Comparison of ENCODE assay signal across 9 mouse cellular contexts in genomic region chr11:121053536-121053935, GRCm38 (mm10). TPM values are rescaled to one million over a fixed set of nuclear protein-coding genes. Genes with fewer than 3 reads are reported as not detected.
DNase-seq lines count a peak whose midpoint lies in the region; ATAC-seq and TF ChIP-seq lines count a peak whose summit lies in the region.
"Had no signal": no experiment of that assay in that cellular context is flagged by ENCODE, and none has a peak within 500 bp of the region (broad histone marks: within the 10 kb centered on the region; RNA-seq: fewer than 3 reads in every experiment).

No protein-coding gene starts in this region.

- no peak for TF ChIP-seq EP300 in lung, postnatal 0 days (IDR thresholded peaks at IDR 0.05)

- no peak overlapping the region for H3K4me3 ChIP-seq in G1E (ENCODE audit: low read depth, low read length)
- no peak overlapping the region for H3K4me3 ChIP-seq in bone marrow, adult 2 months (replicated peaks; ENCODE audit: control insufficient read depth, low read depth, low read length)
- H3K4me3 ChIP-seq in embryonic facial prominence, embryonic 14.5 days (ENCODE audit: low read depth, low read length): no peak overlapping the region
- no peak overlapping the region for H3K4me3 ChIP-seq in heart, embryonic 15.5 days
- H3K4me3 ChIP-seq in lung, postnatal 0 days (ENCODE audit: low read depth, low read length): no peak overlapping the region
- H3K4me3 ChIP-seq: myocyte had no signal

- WGBS in bone marrow, adult 2 months: 20% methylated on average over 8 of the region's 8 CpGs
- 15% methylated on average over 8 of the region's 8 CpGs for WGBS in embryonic facial prominence, embryonic 14.5 days
- 14% methylated on average over 8 of the region's 8 CpGs for WGBS in heart, embryonic 15.5 days
- 13% methylated on average over 8 of the region's 8 CpGs for WGBS in lung, postnatal 0 days

- H3K9me3 ChIP-seq in G1E (replicated peaks): no peaks in the 10 kb centered on the region
- no peaks in the 10 kb centered on the region for H3K9me3 ChIP-seq in embryonic facial prominence, embryonic 14.5 days (ENCODE audit: control insufficient read depth, low read length)
- no peaks in the 10 kb centered on the region for H3K9me3 ChIP-seq in heart, embryonic 15.5 days (replicated peaks)
- no peaks in the 10 kb centered on the region for H3K9me3 ChIP-seq in lung, postnatal 0 days (ENCODE audit: low read length)

- no peak overlapping the region for H3K4me2 ChIP-seq in embryonic facial prominence, embryonic 14.5 days (ENCODE audit: low read depth, low read length)
- no peak overlapping the region for H3K4me2 ChIP-seq in heart, embryonic 15.5 days
- H3K4me2 ChIP-seq in lung, postnatal 0 days (replicated peaks; ENCODE audit: low read depth, low read length): no peak overlapping the region

- peak; percentile 66 for ATAC-seq in G1E (ENCODE audit: extremely low read depth, insufficient number of reproducible peaks, low FRiP score, poor library complexity, severe bottlenecking)
- peak; percentile 72; the same call in 1 of the 2 replicates for ATAC-seq in embryonic facial prominence, embryonic 14.5 days (ENCODE audit: low read depth)
- peak; percentile 4; the same call in 1 of the 2 replicates for ATAC-seq in heart, embryonic 15.5 days (replicated peaks; ENCODE audit: insufficient number of reproducible peaks, insufficient read depth, low FRiP score, low read depth)
- ATAC-seq in lung, postnatal 0 days: peak; percentile 46

- TF ChIP-seq POLR2A in bone marrow, adult 2 months (IDR thresholded peaks at IDR 0.05; ENCODE audit: borderline replicate concordance, control insufficient read depth, low read depth, low read length): no peak

- no peaks in the 10 kb centered on the region for H3K4me1 ChIP-seq in G1E (ENCODE audit: insufficient read depth, low read depth, low read length)
- peaks cover 2% of the 10 kb centered on the region; the same call in 1 of the 2 replicates for H3K4me1 ChIP-seq in bone marrow, adult 2 months (ENCODE audit: control insufficient read depth, insufficient read depth, low read length)
- no peaks in the 10 kb centered on the region for H3K4me1 ChIP-seq in embryonic facial prominence, embryonic 14.5 days (ENCODE audit: control insufficient read depth, insufficient read depth, low read length)
- peaks cover 9% of the 10 kb centered on the region; the same call in 1 of the 2 replicates for H3K4me1 ChIP-seq in heart, embryonic 15.5 days (replicated peaks)
- no peaks in the 10 kb centered on the region; the same call in 1 of the 2 replicates for H3K4me1 ChIP-seq in lung, postnatal 0 days (ENCODE audit: insufficient read depth, low read depth, low read length)

- H3K27ac ChIP-seq in bone marrow, adult 2 months (ENCODE audit: control insufficient read depth, insufficient read depth, low read depth, low read length, poor library complexity): no peak overlapping the region
- H3K27ac ChIP-seq in embryonic facial prominence, embryonic 14.5 days (replicated peaks; ENCODE audit: low read depth, low read length): no peak overlapping the region
- H3K27ac ChIP-seq in heart, embryonic 15.5 days: no peak overlapping the region
- H3K27ac ChIP-seq in lung, postnatal 0 days (ENCODE audit: low read length): no peak overlapping the region

- DNase-seq in G1E (ENCODE audit: low spot score): peak; percentile 43
- peak; percentile 82 for DNase-seq in embryonic facial prominence, embryonic 14.5 days (ENCODE audit: low spot score)
- peak; percentile 54 to 87 for DNase-seq in layer of hippocampus, adult 18-20 months (ENCODE audit: low spot score in 2 of 2)
- peak; percentile 84 for DNase-seq in lung, postnatal 0 days (ENCODE audit: low spot score)
- peak; percentile 37 to 43 for DNase-seq in right cerebral cortex, postnatal 36 days (ENCODE audit: low spot score in 2 of 2)
- peak; percentile 84 for DNase-seq in urinary bladder, postnatal 25 days (ENCODE audit: low spot score)

- peak; percentile 87 for TF ChIP-seq CTCF in G1E (IDR thresholded peaks at IDR 0.05; ENCODE audit: low read depth, low read length)
- peak; percentile 95 for TF ChIP-seq CTCF in bone marrow, adult 2 months (IDR thresholded peaks at IDR 0.05; ENCODE audit: control insufficient read depth, insufficient read depth, low read length)
- peak; percentile 100 for TF ChIP-seq CTCF in lung, postnatal 0 days (IDR thresholded peaks at IDR 0.05)

- no peaks in the 10 kb centered on the region for H3K36me3 ChIP-seq in G1E (replicated peaks)
- H3K36me3 ChIP-seq in embryonic facial prominence, embryonic 14.5 days (ENCODE audit: control insufficient read depth, insufficient read depth, low read length): no peaks in the 10 kb centered on the region
- H3K36me3 ChIP-seq in heart, embryonic 15.5 days: no peaks in the 10 kb centered on the region
- H3K36me3 ChIP-seq in lung, postnatal 0 days (ENCODE audit: insufficient read depth, low read length): no peaks in the 10 kb centered on the region

- peaks cover 45% of the 10 kb centered on the region for H3K27me3 ChIP-seq in G1E (ENCODE audit: insufficient read depth, low read length)
- no peaks in the 10 kb centered on the region for H3K27me3 ChIP-seq in embryonic facial prominence, embryonic 14.5 days (replicated peaks; ENCODE audit: control insufficient read depth, insufficient read depth, low read length)
- H3K27me3 ChIP-seq in heart, embryonic 15.5 days: 0 out of 2 replicates have a peak, but pooled peaks cover 5% of the 10 kb centered on the region
- no peaks in the 10 kb centered on the region for H3K27me3 ChIP-seq in lung, postnatal 0 days (replicated peaks; ENCODE audit: insufficient read depth, low read length)

- H3K9ac ChIP-seq in embryonic facial prominence, embryonic 14.5 days (ENCODE audit: low read depth, low read length): no peak overlapping the region
- H3K9ac ChIP-seq in heart, embryonic 15.5 days: no peak overlapping the region
- H3K9ac ChIP-seq in lung, postnatal 0 days (replicated peaks; ENCODE audit: low read depth): no peak overlapping the region

RNA-seq across cellular contexts. Expression of gene Sectm1b, which starts 9.8 kb away (rescaled TPM):
- total RNA-seq in G1E (2014; fragmentation: Nextera tagmentation) (not detected in 2 replicates), G1E (2017) (0.16 and 0.23 TPM in 2 replicates)
- not detected in 2 replicates for polyA plus RNA-seq in G1E (2012)
- polyA plus RNA-seq in bone marrow, adult 2 months (2011; ENCODE audit: insufficient read depth, insufficient read length, low replicate concordance, missing spikeins): not detected in 2 replicates
- polyA plus RNA-seq in embryonic facial prominence, embryonic 14.5 days (2014; fragmentation: Nextera tagmentation; extraction: Ambion mirVana): 0.34 and 0.72 TPM in 2 replicates
- not detected in 2 replicates for polyA plus RNA-seq in heart, embryonic 15.5 days (2015; fragmentation: Nextera tagmentation; extraction: Ambion mirVana)
- total RNA-seq in layer of hippocampus, adult 18-20 months (2021): not detected
- polyA plus RNA-seq in lung, postnatal 0 days (2015; fragmentation: Nextera tagmentation; extraction: Ambion mirVana): 0.24 and 0.31 TPM in 2 replicates
- polyA plus RNA-seq: myocyte had no signal

RNA-seq across cellular contexts. Expression of gene Cd7, which starts 14.3 kb away (rescaled TPM):
- total RNA-seq in G1E (2014; fragmentation: Nextera tagmentation) (not detected in 2 replicates), G1E (2017) (not detected in 2 replicates)
- not detected in 2 replicates for polyA plus RNA-seq in G1E (2012)
- 1.7 and 3.6 TPM in 2 replicates for polyA plus RNA-seq in bone marrow, adult 2 months (2011; ENCODE audit: insufficient read depth, insufficient read length, low replicate concordance, missing spikeins)
- polyA plus RNA-seq in embryonic facial prominence, embryonic 14.5 days (2014; fragmentation: Nextera tagmentation; extraction: Ambion mirVana): 0.93 and 1.1 TPM in 2 replicates
- 0.74 and 3.4 TPM in 2 replicates for polyA plus RNA-seq in heart, embryonic 15.5 days (2015; fragmentation: Nextera tagmentation; extraction: Ambion mirVana)
- not detected for total RNA-seq in layer of hippocampus, adult 18-20 months (2021)
- polyA plus RNA-seq in lung, postnatal 0 days (2015; fragmentation: Nextera tagmentation; extraction: Ambion mirVana): 2.4 TPM in 2 replicates

RNA-seq across cellular contexts. Expression of gene Sectm1a, which starts 27.5 kb away (rescaled TPM):
- total RNA-seq in G1E (2014; fragmentation: Nextera tagmentation): not detected in 2 replicates
- 0.38 TPM in 1 of 2 replicates, not detected in the other for total RNA-seq in G1E (2017)
- not detected in 2 replicates for polyA plus RNA-seq in G1E (2012)
- not detected in 2 replicates for polyA plus RNA-seq in bone marrow, adult 2 months (2011; ENCODE audit: insufficient read depth, insufficient read length, low replicate concordance, missing spikeins)
- 0.22 and 0.80 TPM in 2 replicates for polyA plus RNA-seq in embryonic facial prominence, embryonic 14.5 days (2014; fragmentation: Nextera tagmentation; extraction: Ambion mirVana)
- polyA plus RNA-seq in heart, embryonic 15.5 days (2015; fragmentation: Nextera tagmentation; extraction: Ambion mirVana): 0.30 TPM in 1 of 2 replicates, not detected in the other
- total RNA-seq in layer of hippocampus, adult 18-20 months (2021): not detected
- 0.29 TPM in 2 replicates for polyA plus RNA-seq in lung, postnatal 0 days (2015; fragmentation: Nextera tagmentation; extraction: Ambion mirVana)

Comparison
In these comparisons a context has a peak if more than half of its experiments do, and no peak if none do; other contexts are left out.
1. ATAC-seq: peak in every context shown above with its lines; median percentile 72 in embryonic facial prominence, embryonic 14.5 days; 66 in G1E; 46 in lung, postnatal 0 days; 4 in heart, embryonic 15.5 days.